Mouse (Mus musculus): ENCODE measurements at regions not wholly inside any gene's neighbourhood (a gene's known extent, or its start where the extent isn't known, plus 50 kb on each side); places are given as distances from the start of the nearest gene placed in this dataset.

- no peak for ATAC-seq
- ChIA-PET POLR2A (interaction anchor here (0.6 kb wide), 1 partner anchor 22 kb away, joined by 4 read pairs; no protein-coding TSS in a partner anchor), CTCF (interaction anchor here (1.7 kb wide), 1 partner anchor 8 kb away, joined by 4 read pairs; no protein-coding TSS in a partner anchor)
- no peak for TF ChIP-seq CTCF (IDR thresholded peaks at IDR 0.05)
- in situ Hi-C loops (cut with MboI; ENCODE audit: low pct_unique_long_range_greater_than_20kb) = no loop called here
- H3K27me3 ChIP-seq = no peaks in the 10 kb centered on the region
- no peak for DNase-seq (ENCODE audit: low read depth, low spot score)
These were observed 64.0 kb downstream of the Slitrk5 start for GRCm38 (mm10) chr14:111738943-111739342.

- ChIA-PET POLR2A (no interaction called here), CTCF (no interaction called here)
- no peak for ATAC-seq
- in situ Hi-C loops (cut with MboI; ENCODE audit: low pct_unique_long_range_greater_than_20kb) = no loop called here
- no peaks in the 10 kb centered on the region for H3K27me3 ChIP-seq
- no peak for DNase-seq (ENCODE audit: low read depth, low spot score)
- TF ChIP-seq CTCF (IDR thresholded peaks at IDR 0.05) = no peak
These were observed 88.7 kb downstream of the Slitrk5 start for GRCm38 (mm10) chr14:111763616-111764015.

- ATAC-seq = no peak
- CTCF ChIA-PET = no interaction called here
- DNase-seq (ENCODE audit: low read depth, low spot score) = no peak
- in situ Hi-C loops (cut with MboI; ENCODE audit: low pct_unique_long_range_greater_than_20kb) = no loop called here
- POLR2A ChIA-PET = no interaction called here
- TF ChIP-seq CTCF (IDR thresholded peaks at IDR 0.05) = no peak
- H3K27me3 ChIP-seq = no peaks in the 10 kb centered on the region
These were observed 103.3 kb downstream of the Slitrk5 start for GRCm38 (mm10) chr14:111778152-111778551.

- ChIA-PET POLR2A (no interaction called here), CTCF (no interaction called here)
- ATAC-seq (no peak), DNase-seq (ENCODE audit: low read depth, low spot score) (no peak)
- TF ChIP-seq CTCF (IDR thresholded peaks at IDR 0.05) = no peak
- H3K27me3 ChIP-seq = no peaks in the 10 kb centered on the region
- in situ Hi-C loops (cut with MboI; ENCODE audit: low pct_unique_long_range_greater_than_20kb) = no loop called here
These were observed 133.1 kb downstream of the Slitrk5 start for GRCm38 (mm10) chr14:111808025-111808424.

- ChIA-PET CTCF (no interaction called here), POLR2A (no interaction called here)
These were observed 135.0 kb downstream of the Slitrk5 start for GRCm38 (mm10) chr14:111809871-111810270.

GRCm38 (mm10) chr14:111822047-111822730 is 147.3 kb downstream of the Slitrk5 start:
- in situ Hi-C loops (cut with MboI; ENCODE audit: low pct_unique_long_range_greater_than_20kb) = no loop called here
- H3K27me3 ChIP-seq = no peaks in the 10 kb centered on the region
- ChIA-PET POLR2A (no interaction called here), CTCF (no interaction called here)
- ATAC-seq = no peak
- no peak for TF ChIP-seq CTCF (IDR thresholded peaks at IDR 0.05)
- DNase-seq (ENCODE audit: low read depth, low spot score) = no peak

More at GRCm38 (mm10) chr14:111809871-111810270, 135.0 kb downstream of the Slitrk5 start:
- no peaks in the 10 kb centered on the region for H3K27me3 ChIP-seq
- no peak for TF ChIP-seq CTCF (IDR thresholded peaks at IDR 0.05)
- ATAC-seq (no peak), DNase-seq (ENCODE audit: low read depth, low spot score) (no peak)
- in situ Hi-C loops (cut with MboI; ENCODE audit: low pct_unique_long_range_greater_than_20kb) = no loop called here

Measured in Patski (cell line).